Mouse (Mus musculus) kidney, postnatal 0 days (tissue): ENCODE data around the gene Gm6993. TPM values are rescaled to one million over a fixed set of nuclear protein-coding genes. Genes with fewer than 3 reads are reported as not detected.

ENCODE experiments used
- ATAC-seq: fragments of 200-750 bp; cut with Nextera tagmentation; replicated peaks from 2 replicates; pipeline ENCODE4 v1.8.0; 2017; ENCODE audit warnings: low read depth, moderate number of reproducible peaks, moderate TSS enrichment, moderate library complexity; ENCODE audit not compliant: low FRiP score
- DNase-seq: peaks from one replicate; pipeline ENCODE4 v3.0.0-alpha.2; 2016; ENCODE audit warnings: low spot score
- H3K27ac ChIP-seq: fragments of 300-500 bp; sonication (generic); 2 replicates; pipeline ENCODE4 v1.5.1; 2014; ENCODE audit warnings: mild to moderate bottlenecking
- H3K27me3 ChIP-seq: fragments of 300-500 bp; sonication (generic); 2 replicates; pipeline ENCODE4 v1.6.1; 2014; ENCODE audit warnings: low read length, mixed read lengths; ENCODE audit not compliant: insufficient read depth
- H3K36me3 ChIP-seq: fragments of 300-500 bp; sonication (generic); 2 replicates; pipeline ENCODE4 v1.6.1; 2014; ENCODE audit warnings: low read length, mixed read lengths; ENCODE audit not compliant: insufficient read depth
- H3K4me1 ChIP-seq: fragments of 300-500 bp; sonication (generic); replicated peaks from 2 replicates; pipeline ENCODE4 v1.6.1; 2014; ENCODE audit warnings: antibody characterized with exemption, low read length, mixed read lengths; ENCODE audit not compliant: insufficient read depth
- H3K4me2 ChIP-seq: fragments of 300-500 bp; sonication (generic); 2 replicates; pipeline ENCODE4 v1.6.1; 2014; ENCODE audit warnings: mild to moderate bottlenecking, low read length, moderate library complexity, mixed read lengths
- H3K4me3 ChIP-seq: fragments of 300-500 bp; sonication (generic); replicated peaks from 2 replicates; pipeline ENCODE4 v1.5.1; 2014; ENCODE audit warnings: low read depth, low read length
- H3K9ac ChIP-seq: fragments of 300-500 bp; sonication (generic); 2 replicates; pipeline ENCODE4 v1.6.1; 2014; ENCODE audit warnings: low read depth, low read length
- H3K9me3 ChIP-seq: fragments of 300-500 bp; sonication (generic); replicated peaks from 2 replicates; pipeline ENCODE4 v1.6.1; 2016; ENCODE audit warnings: low read length, inconsistent platforms, mixed read lengths
- CTCF ChIP-seq: IDR thresholded peaks from 2 replicates; pipeline ENCODE4 v1.5.1; 2016; ENCODE audit warnings: antibody characterized with exemption, low read depth, mild to moderate bottlenecking, moderate library complexity
- WGBS: fragments of 180-500 bp; shearing (Covaris S2); extraction: QIAGEN DNeasy Blood & Tissue Kit; methylation state at CpG from one replicate; pipeline ENCODE4 v1.1.7; 2014; 5-methylcytosine and 5-hydroxymethylcytosine counted together
- polyA plus RNA-seq: library from polyadenylated mRNA; unstranded; fragments of >200 nt; fragmentation: Nextera tagmentation; extraction: Ambion mirVana; gene quantifications from 2 replicates; pipeline ENCODE4 v1.2.1, GENCODE M21; 2015

Gene Gm6993
- polyA plus RNA-seq, 1 experiment from 2014 or later: not detected

DNA sequence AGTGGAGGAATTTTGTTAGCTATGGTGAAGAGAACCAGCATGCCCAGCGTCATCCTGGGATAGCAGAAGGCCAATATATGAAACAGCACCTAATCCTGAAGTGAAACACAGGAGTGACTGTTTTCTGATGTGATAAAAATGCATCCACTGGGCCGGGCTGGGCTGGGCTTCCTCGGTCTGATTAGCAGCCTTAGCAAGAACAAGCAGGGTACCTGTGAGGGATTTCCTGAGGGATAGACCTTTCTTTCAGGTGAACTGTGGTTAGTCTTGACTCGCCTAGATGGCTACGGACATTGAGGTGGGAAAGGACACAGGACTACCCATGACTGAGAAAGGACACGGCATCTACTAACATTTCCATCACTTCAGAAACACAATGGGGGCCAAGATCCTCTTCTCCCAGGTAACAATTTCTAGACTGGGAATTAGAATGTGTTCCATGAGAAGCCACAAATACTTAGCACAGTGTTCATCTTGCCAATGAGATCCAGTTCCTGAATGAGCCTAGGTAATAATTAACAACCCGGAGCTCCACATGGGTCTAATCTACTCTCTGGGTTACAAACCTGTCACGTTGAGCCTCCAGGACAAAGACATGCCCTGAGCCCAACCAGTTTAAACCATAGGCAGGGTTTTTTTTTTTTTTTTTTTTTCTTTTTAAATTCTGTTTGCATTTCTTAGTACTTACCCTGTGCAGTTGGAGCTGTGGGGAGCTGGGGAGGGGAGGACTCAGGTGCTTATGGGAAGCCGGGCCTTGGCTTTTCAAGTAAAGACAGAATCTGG, 15.7 kb downstream of the Gm6993 start:
- ATAC-seq (peak; percentile 93), DNase-seq (peak; percentile 80)
- TF ChIP-seq CTCF: no peak
- no peaks in the 10 kb centered on the region for H3K9me3 ChIP-seq
- no peak overlapping the region for H3K9ac ChIP-seq
- H3K27me3 ChIP-seq: no peaks in the 10 kb centered on the region
- H3K4me1 ChIP-seq: peaks cover 6% of the 10 kb centered on the region; the same call in 1 of the 2 replicates
- no peaks in the 10 kb centered on the region for H3K36me3 ChIP-seq
- peak overlapping the region; percentile 78 for H3K27ac ChIP-seq
- H3K4me2 ChIP-seq: no peak overlapping the region
- WGBS: 53% methylated on average over 9 of the region's 9 CpGs
- H3K4me3 ChIP-seq: no peak overlapping the region

- H3K9me3 ChIP-seq: no peaks in the 10 kb centered on the region
- DNase-seq (no peak), ATAC-seq (no peak)
- H3K9ac ChIP-seq: no peak overlapping the region
- H3K27me3 ChIP-seq: no peaks in the 10 kb centered on the region
- peaks cover 5% of the 10 kb centered on the region for H3K4me1 ChIP-seq
- no peak overlapping the region for H3K4me2 ChIP-seq
- no peak overlapping the region for H3K27ac ChIP-seq
- no peaks in the 10 kb centered on the region for H3K36me3 ChIP-seq
- no peak for TF ChIP-seq CTCF
- 88% methylated on average over 3 of the region's 3 CpGs for WGBS
- no peak overlapping the region for H3K4me3 ChIP-seq
These were observed 21.3 kb downstream of the Gm6993 start for GRCm38 (mm10) chr12:31261882-31262281.

GRCm38 (mm10) chr12:31263921-31264320, 23.4 kb downstream of the Gm6993 start:
- DNase-seq: peak; percentile 83
- H3K27ac ChIP-seq: peak overlapping the region; percentile 92
- H3K9ac ChIP-seq: no peak overlapping the region

DNA sequence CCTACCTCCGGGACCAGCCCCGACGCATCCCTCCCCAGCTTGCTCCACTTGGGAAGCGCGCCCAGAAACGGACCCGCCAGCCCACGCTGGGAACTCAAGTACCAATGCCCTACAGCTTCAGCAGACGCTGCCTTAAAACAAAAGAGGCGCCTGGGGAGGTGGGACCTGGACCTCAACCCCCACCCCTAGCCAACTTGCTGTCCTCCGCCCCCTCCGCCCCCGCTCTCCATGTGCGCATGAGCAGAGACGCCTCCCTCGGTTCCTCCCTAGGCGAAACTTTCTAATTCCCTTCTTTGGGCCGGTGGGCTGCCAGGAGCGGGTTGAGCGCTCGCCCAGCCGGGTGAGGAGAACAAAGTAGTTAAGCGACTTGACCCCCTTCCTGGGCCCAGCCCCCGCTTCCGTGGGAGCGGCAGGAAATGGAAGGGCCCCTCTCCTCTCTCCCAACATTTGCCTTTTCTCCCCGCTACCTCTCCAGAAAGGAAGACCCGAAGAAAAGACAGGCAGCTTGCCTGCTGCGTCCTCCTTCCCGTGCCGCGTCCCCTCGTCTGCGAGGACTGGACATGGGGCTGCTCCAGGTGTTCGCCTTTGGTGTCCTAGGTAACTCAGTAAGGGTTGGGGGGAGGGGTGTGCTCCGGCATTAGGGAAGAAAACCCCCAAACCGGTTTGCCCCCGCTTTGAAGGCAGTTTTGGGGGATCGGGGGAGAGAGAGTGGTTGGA, 24.6 kb downstream of the Gm6993 start, which contains the start of gene Lamb1:
Lamb1 (plus strand) TSS at position 230 of the 717 bp plus-strand sequence.
- H3K27ac ChIP-seq: peak within 1 kb of the TSS; percentile 92
- H3K4me3 ChIP-seq: peak within 1 kb of the TSS; percentile 70
- DNase-seq: peak; percentile 89
- H3K27me3 ChIP-seq: no peaks in the 10 kb centered on the region
- H3K36me3 ChIP-seq: no peaks in the 10 kb centered on the region
- no peaks in the 10 kb centered on the region for H3K9me3 ChIP-seq
- H3K4me2 ChIP-seq: peak within 1 kb of the TSS; percentile 86
- WGBS: under 1% methylated on average over 39 of the region's 39 CpGs
- ATAC-seq: peak; percentile 50
- peak within 1 kb of the TSS; percentile 85 for H3K9ac ChIP-seq
- TF ChIP-seq CTCF: no peak
- H3K4me1 ChIP-seq: peaks cover 30% of the 10 kb centered on the region

More at GRCm38 (mm10) chr12:31263921-31264320, 23.4 kb downstream of the Gm6993 start:
- Histone ChIP-seq H3K9me3 (no peaks in the 10 kb centered on the region), H3K4me2 (peak overlapping the region; percentile 86), H3K36me3 (no peaks in the 10 kb centered on the region), H3K4me3 (peak overlapping the region; percentile 70), H3K27me3 (no peaks in the 10 kb centered on the region), H3K4me1 (peaks cover 21% of the 10 kb centered on the region)
- ATAC-seq: peak; percentile 62
- WGBS: 28% methylated on average over 7 of the region's 7 CpGs
- no peak for TF ChIP-seq CTCF

DNA sequence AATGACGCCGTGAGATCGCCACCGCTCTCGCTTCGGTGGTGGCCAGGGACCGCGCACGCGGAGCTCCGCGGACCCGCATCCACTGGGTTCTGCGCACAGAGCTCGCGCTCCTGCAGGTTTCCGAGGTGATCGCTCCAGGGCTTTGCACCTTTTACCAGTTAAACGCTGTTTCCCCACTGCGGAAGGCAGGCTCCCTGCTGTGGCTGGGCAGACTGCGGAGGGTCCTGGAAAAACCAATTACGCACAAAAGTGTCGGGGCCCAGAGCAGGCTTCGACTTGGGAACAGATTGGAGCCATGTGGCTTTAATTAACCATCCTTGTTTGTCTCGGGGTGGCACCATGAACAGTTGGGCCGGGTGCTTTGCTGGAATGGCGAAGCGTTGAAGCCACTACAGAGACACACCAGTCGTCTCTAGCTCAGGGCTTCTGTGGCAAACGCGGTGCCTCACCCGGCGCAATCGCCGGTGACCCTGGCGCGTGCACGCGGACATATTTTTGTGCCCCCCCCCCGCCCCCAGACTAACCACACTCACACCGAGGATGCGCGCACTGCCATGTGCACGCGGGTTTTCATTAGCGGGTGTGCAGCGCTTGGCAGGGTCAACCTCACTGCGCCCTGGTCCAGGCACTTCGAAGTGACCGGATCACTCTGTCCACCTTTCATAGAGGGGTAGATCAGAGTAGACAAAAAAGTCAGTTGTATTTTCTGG, 25.3 kb downstream of the Gm6993 start:
- H3K4me1 ChIP-seq: peaks cover 33% of the 10 kb centered on the region
- H3K27me3 ChIP-seq: no peaks in the 10 kb centered on the region

GRCm38 (mm10) chr12:31266686-31267085, 26.1 kb downstream of the Gm6993 start:
- WGBS: 3% methylated on average over 15 of the region's 15 CpGs
- Histone ChIP-seq H3K4me3 (peak overlapping the region; percentile 70), H3K4me1 (peaks cover 42% of the 10 kb centered on the region), H3K4me2 (peak overlapping the region; percentile 86), H3K9me3 (no peaks in the 10 kb centered on the region), H3K9ac (peak overlapping the region; percentile 85), H3K27ac (peak overlapping the region; percentile 92; the same call in 1 of the 2 replicates), H3K36me3 (peaks cover 6% of the 10 kb centered on the region), H3K27me3 (no peaks in the 10 kb centered on the region)
- ATAC-seq: no peak
- DNase-seq: peak; percentile 44
- TF ChIP-seq CTCF: no peak

More for the DNA sequence above, 25.3 kb downstream of the Gm6993 start:
- no peaks in the 10 kb centered on the region for H3K9me3 ChIP-seq
- H3K4me3 ChIP-seq: peak overlapping the region; percentile 70
- no peak for DNase-seq
- H3K27ac ChIP-seq: peak overlapping the region; percentile 92
- H3K9ac ChIP-seq: peak overlapping the region; percentile 85
- TF ChIP-seq CTCF: no peak
- H3K36me3 ChIP-seq: peaks cover 3% of the 10 kb centered on the region
- ATAC-seq: no peak
- peak overlapping the region; percentile 86 for H3K4me2 ChIP-seq
- WGBS: under 1% methylated on average over 50 of the region's 50 CpGs
